Mouse (Mus musculus): ENCODE measurements around the gene Nlrc5. TPM values are rescaled to one million over a fixed set of nuclear protein-coding genes. Genes with fewer than 3 reads are reported as not detected.

Nlrc5 gene
- total RNA-seq, 2 experiments from 2014 or later = 0.55 to 1.3 TPM

DNA sequence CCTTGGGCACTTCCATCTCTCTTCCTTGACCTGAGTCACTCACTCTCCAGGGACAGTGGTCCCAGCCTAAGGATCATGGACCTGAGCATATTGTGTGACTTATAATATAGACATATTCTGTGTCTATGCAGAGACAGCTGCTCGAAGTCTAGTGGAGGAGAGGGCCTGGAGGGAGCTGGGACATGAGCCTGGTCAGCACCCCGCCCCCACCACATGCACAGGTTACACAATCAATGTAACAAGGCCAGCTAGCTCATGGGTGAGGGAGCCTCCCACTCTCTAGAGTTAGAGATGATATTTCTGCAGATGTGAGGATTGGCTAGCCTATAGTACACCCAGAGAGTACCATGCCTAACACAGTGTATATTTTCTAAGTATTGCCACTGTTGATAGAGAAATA, 36.6 kb downstream of the Nlrc5 start:
- DNase-seq = no peak

DNA sequence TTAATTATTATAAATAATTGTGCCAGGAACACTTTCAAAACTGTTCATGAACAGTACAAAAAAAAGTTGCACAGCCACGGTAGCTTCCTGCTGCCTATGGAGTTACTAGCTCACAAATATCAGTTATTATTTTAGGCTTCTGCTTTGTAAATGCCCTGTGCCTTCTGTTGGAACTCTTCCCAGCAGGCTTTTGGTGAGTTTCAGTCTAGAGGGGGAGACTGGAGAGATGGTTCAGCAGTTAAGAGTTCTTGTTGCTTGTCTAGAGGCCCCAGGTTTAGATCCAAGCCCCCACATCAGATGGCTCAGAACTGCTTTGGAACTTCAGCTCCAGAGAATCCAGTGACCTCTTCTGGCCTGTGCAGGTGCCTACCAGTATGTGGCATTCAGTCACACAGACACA, 37.1 kb downstream of the Nlrc5 start:
- DNase-seq = no peak

DNA sequence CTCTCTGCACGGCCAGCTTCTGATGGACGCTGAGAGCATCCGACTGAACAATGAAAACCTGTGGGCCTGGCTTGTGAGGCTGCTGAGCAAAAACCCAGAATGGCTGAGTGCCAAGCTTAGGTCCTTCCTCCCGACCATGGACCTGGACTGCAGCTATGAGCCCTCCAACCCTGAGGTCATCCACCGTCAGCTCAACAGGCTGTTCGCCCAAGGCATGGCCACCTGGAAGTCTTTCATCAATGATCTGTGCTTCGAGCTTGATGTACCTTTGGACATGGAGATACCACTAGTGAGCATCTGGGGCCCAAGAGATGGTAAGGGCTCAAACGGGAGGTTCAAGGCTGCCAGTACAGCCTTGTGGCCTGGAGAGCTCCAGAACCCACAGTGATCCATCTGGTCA, 38.6 kb downstream of the Nlrc5 start:
- DNase-seq = no peak

DNA sequence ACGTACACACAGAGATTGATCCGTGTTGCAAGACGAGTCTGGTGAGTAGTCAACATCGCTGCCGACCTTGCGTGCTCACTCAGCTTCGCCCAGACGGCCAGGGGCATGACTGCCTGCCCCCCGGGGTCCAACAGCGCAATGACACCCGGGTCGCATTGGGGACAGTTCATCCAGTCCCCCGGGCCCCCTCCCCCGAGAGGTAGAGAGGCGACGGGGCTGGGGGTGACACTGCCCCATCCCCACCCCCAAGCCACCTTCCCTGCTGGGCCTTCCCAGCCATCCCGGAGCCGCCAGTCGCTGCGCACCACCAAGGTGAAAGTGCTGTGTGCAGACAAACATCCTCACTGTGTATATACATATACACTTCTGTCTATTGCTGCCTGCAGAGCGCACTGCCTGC, 39.3 kb downstream of the Nlrc5 start:
- no peak for DNase-seq

DNA sequence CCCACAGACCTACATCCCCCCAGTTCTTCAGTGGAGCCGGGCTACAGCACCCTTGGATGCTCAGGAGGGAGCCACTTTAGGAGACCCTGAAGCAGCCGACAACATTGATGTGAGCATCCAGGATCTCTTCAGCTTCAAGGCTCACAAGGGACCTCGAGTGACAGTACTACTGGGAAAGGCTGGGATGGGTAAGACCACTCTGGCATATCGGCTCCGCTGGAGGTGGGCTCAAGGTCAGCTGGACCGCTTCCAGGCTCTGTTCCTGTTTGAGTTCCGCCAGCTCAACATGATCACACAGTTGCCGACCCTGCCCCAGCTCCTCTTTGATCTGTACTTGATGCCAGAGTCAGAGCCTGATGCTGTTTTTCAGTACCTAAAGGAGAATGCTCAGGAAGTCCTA, 41.6 kb downstream of the Nlrc5 start:
- no peak for DNase-seq

DNA sequence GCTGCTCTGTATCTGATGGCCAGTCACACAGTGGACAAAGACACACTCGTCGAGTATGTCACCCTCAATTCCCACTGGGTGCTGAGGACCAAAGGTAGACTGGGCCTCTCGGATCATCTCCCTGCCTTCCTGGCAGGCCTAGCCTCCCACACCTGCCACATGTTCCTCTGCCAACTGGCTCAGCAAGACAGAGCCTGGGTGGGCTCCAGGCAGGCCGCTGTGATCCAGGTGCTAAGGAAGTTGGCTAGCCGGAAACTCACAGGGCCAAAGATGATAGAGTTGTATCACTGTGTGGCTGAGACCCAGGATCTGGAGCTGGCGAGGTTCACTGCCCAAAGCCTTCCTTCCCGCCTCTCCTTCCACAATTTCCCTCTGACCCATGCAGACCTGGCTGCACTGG, 42.7 kb downstream of the Nlrc5 start:
- DNase-seq = no peak

DNA sequence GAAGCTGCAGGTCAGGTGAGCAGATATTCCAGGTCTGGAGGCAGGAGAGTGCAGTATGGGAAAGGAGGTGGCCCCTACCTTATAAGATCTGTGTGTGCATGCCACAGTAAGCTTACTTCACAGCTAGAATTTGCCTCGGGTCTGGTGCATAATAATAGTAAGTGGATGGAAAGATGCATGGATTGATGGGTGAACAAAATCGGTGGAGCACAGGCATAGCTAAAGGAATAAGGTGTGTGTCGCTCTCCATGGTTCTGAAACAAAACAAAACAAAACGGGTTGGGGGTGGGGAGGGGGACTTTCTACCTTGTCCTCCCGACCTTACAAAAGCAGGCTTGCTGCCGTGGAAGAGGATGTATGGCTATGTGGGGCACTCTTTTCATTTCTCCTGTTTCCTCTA, 47.9 kb downstream of the Nlrc5 start:
- no peak for DNase-seq

DNA sequence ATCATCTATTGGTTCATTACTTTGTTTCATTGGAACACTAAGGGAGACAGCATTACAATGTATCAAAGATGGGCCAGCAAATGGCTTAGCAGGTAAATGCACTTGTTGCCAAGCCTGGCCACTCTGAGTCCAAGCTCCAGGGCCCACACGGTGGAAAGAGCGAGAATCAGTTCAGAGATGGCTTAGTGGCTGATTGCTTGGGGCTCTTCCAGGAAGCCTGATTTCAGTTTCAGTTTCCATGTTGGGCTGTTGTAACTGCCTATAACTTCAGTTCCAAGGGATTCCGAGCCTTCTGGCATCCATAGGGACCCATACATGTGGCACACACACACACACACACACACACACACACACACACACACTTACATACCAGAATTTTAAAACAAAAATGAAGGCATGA, 51.1 kb downstream of the Nlrc5 start:
- DNase-seq = no peak

DNA sequence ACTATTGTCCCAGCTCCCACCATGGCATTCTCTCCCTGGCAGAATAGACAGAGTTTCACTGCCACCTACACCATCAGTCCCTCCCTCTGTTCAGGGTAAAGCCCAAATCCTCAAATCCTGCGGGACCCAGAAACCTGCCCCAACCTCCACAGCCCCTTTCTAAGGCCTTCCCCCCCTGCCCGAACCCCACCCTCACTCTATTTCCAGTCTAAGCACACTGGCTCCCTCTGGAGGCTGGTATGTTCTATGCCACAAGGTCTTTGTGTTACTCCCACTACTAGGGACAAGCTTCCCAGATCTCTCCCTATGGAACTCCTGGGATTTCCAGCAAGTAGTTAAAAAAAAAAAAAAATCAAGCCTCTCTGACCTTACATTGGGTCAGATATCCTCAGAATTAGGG, 51.7 kb downstream of the Nlrc5 start:
- no peak for DNase-seq

DNA sequence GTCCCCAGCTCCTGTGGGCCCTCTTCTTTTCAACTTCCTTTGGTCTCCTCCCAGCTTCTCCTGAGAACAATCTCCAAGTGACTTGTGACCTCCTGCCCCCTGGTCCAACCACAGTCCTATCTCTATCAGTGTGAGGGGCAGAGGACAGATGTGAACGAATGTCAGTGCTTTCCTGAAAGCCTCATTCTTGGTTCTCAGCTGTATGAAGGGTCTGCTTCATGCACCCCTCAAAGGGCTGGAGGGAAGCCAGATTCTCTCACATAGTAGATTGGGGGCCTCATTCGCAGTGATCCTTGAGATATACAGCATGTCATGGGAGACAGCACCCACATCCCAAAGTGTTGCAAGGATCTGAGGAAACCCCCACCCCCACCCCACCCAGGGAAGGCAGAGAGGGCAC, 53.9 kb downstream of the Nlrc5 start:
- no peak for DNase-seq

DNA sequence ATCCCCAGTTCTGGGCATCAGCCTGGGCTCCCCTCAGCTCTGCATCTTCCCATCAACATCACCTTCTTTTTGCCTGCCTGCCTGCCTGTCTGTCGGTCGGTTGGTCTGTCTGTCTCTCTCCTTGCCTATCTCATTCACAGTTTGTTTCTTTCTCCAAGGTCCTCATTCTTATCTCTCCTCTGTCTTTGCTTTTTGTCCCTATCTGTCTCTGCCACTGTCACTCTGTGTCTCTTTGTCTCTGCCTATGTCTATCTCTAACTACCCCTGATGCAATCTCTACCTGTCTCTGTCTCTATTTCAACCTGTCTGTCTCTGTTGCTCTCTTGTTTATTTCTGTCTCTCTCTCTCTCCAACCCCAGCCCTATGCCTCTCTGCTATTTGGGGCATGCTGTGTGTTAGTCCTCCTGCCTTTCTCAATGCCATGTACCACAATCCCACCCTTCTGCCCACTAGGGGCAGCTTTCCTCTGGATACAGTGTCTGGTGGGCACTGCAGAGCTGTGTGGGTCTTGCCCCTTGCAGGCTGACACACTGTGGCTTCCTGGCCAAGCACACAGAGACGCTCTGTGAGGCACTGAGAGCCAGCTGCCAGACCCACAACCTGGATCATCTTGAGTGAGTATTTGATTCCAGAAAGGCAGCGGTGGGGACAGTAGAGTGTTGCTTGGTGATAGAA, 55.8 kb downstream of the Nlrc5 start:
- DNase-seq = no peak

DNA sequence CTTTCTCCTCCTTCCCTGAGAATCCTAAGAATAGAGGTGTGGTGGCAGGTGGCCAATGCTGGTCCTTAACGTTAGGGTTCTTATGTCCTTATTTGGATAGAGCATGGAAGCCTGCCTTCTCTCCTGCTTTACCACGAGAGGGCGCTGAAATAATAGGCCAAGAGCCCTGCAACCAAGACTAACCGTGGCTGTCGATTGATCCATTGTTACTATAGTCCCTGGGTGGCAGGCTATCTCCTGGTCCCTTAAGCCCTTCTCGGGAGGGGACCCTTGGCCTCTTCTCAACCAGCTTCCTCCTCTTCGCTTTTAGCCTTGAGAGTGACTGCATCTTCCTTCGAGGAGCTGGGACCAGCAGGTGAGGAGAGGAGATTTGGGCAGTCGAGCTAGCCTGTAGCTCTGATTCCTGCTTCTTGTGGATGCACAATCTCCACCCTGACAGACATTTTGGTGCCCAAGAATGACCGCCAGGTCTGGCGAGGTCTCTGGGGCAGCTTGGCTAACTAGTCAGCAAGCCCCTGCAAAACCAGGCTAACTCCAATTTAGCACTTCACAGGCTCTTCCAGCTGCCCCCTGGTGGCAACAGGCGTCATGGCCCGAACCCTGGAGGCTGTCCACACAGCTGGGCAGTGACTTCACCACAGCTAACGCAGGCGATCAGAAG, 58.0 kb downstream of the Nlrc5 start:
- DNase-seq = peak; percentile 60 to 69

DNA sequence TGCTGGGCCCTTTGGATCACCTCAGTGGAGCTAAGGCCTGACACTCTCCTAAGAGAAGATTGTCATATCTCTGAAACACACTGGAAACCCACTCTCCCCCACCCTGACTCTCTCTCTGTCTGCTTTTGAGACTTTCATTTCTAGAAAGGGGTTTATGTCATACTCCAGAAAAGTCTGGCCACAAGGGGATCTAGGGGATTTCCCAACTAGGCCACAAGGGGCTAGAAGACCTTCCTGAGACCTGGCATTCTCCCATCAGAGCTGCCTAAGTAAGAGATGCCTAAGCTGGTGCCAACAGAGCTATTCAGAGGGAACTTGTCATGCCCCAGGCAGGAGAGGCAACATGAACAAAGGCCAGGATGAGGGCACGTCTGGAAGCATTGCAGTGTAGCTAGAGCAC, 59.1 kb downstream of the Nlrc5 start:
- no peak for DNase-seq

DNA sequence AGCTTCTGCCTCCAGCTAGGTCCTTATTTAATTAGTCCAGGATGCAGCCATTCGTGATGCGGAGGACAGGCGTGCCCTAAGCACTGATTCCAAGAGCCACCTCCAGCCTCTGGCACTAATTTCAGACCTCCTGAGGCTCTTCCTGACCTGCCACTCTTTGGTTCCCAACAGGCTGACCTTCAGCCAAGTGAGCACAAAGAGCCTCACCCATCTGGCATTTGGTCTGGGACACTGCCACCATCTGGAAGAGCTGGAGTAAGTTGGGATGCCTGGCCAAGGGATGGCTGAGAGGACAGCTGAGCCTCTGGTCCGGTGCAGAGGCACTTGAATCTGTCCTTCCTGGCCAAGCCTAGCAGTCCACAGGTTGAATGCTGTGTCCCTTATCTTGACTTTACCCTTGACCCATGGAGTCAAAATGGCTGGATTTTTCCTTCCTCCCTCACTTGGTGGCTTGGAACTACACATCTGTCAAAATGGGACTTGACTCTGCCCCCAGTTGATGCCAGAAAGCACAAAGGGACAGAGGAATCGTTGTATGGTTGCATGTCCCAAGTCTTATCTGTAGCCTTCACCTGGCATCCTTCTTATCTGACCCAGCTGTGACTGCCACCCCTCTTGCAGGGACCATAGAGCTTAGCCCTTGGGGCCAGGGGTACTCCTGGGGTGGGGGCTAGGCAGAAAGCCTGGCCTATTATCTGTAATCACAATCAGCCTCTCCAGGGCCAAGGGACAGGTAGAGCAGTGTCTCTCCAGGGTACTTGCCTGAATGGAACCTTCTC, 81.5 kb downstream of the Nlrc5 start:
- DNase-seq = no peak

DNA sequence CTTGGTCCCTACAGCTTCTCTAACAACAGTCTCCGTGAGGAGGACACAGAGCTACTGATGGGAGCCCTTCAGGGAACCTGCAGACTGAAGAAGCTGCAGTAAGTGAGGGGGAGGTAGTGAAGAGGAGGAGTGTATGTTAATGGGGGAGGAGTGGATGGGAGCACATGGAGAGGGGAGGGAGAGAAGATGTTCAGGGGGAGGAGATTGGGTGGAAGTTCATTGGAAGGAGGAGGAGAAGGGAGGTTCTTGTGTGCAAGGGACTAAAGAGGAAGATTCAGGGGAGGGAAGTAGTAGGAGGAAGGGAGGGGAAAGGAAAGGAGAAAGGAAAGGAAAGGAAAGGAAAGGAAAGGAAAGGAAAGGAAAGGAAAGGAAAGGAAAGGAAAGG, 82.0 kb downstream of the Nlrc5 start:
- DNase-seq = no peak

DNA sequence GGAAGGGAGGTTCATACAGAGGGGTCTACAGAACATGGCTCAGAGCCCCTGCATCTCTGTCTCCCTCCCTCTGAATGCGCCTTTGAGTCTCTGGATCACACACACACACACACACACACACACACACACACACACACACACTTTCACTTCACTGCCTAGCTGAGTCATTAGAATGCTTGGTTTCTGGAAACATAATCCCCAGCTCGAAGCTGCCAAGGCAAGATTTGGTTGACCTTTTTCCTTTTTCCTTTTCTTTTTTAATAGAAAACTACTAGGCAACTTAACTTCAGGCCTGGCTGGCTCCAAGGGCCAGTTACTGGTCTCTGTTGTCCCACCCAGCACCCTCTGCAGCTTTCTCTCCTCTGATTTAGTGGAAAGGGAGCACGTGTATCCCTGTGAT, 82.6 kb downstream of the Nlrc5 start:
- DNase-seq = no peak

DNA sequence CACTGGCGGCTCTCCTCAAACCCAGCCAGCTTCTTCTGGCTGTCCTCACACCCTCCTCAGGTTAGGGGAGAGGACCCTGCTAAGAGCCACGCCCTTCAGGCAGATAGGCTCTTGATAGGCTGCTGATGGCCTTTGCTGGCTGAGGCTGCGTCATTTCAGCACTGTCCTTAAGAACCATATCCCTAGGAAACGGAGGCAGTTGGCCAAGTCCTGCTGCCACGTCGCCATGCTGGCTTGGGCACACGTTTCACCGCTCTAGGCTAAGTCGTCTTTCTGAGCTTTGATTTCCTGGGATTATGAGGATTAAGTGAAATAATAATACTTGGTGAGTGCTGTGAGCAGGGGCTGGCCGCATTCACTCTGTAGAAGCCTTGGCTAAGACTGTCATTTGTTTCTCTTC, 84.2 kb downstream of the Nlrc5 start:
- DNase-seq = no peak

DNA sequence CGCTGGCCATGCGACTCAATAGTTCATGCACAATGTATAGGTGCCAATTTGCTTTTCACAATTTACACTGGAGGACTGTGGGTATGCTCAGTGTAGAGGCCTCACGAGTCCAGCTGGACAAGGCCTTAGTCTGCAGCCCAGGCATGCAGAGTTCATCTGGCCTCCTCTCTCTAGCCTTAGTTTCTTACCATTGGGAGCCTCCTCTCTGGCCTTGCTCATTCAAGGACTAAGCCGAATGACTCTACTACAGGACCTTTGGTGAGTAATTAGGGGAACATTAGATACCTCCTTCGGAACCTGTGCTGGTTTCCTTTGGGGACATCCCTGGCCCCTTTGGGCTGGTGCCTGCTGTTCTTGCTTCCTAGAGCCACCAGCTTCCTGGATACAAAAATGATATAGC, 84.9 kb downstream of the Nlrc5 start:
- no peak for DNase-seq

DNA sequence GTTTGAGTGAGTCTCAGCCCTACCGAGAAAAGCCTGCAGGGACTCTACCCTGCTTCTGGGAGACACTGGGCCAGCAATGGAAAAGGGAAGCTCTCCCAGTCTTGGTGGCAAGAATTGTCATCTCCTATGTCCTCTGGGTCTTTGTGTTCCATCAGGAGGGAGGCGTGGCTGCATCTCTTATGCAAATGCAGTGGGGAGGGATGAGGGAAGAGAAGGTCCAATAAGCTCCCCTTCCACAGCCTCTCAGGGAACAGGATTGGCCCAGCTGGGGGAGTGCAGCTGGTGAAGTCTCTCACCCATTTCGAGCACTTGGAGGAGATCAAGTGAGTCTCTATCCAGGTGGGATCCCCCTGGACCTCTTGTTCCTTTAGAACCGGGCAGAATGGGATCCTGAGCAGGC, 87.3 kb downstream of the Nlrc5 start:
- no peak for DNase-seq

DNA sequence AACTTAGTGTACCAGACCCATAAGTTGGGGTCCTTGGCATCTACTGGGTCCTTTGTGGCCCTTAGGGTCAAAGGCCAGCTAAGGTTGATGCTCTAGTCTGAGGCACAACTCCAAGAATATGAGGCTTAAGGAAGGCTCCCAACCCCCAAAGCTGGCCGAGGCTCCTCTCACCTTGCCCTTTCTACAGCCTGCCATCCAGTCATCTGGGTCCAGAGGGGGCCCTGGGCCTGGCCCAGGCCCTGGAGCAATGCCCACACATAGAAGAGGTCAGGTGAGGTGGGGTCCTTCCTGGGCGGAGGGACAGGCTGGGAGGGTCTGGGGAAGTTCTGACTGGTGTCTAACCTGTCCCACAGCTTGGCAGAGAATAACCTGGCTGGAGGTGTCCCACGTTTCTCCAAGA, 88.3 kb downstream of the Nlrc5 start:
- no peak for DNase-seq

DNA sequence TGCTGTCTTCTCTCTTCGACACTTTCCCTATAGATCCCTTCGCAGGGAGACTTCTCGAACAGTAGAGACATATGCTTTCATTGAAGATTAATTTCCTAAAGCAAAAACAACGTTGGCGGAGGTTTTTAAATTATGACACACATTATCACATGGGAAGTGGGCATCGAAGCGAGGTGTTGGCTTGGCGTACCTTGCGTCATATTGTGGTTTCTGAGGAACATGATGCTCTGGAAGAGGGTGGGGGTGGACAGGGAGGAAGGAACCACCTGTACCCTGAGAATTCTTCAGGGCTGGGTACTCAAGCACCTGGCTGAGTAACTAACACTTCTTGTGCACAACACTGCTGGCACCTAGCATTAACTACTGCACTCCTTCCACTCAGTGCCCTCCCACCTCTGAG, 90.4 kb downstream of the Nlrc5 start:
- DNase-seq = no peak

DNA sequence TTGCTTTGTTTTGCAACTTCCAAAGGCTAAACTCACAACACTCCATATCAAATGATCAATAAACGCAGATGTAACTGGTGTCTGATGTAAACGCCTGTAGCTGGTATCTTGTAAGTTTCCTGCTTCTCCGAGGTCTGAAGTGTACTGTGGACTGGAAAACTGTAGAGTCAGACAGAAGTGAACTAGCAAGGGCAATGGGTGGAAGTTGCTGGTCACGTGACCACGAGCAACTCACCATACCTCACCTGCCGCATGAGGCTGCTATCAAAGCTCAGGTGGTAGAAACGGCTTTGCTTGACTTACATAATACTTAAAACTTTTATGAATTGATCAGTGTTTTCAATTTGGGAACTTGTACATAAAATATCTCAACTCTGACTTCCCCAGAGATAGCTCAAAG, 93.0 kb downstream of the Nlrc5 start:
- DNase-seq = no peak

DNA sequence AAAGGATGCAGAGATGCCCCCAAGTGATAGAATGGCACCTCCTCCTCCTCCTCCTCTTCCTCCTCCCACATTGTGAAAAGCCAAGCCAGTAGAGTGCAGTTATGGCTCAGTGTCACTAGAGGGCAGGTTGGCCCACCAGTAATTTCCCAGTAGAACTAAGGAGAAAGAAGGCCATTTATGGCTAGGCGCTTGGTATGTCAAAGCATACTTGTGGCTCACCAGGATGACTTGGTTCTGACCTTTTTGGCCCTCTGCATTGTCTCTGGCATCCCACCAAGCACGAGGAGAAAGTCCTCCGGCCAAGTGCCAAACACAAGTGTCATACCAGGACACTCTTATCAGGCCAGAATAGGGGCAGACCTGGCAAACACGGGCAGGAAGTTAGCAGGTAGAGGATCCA, 94.1 kb downstream of the Nlrc5 start:
- DNase-seq = peak; percentile 60 to 75

DNA sequence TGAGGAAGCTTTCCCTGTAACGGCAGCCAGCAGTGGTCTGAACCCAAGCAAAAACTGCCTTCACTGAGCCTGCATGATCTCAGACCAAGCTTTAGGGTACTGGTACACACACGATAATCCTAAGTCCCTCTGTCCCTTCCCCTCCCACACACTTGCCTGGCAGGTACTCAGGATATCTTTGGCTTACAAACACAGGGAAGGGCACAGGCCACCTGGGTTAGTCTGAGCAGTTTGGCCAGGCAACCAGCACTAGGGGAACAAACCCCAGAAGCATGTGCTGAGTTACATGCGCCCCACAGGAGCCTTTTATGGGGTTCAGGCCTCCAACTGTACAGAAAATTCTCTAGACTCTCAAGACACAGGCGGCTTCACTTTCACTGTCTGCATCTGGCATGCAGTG, 95.7 kb downstream of the Nlrc5 start:
- DNase-seq = no peak

Measured in layer of hippocampus, postnatal 36 days (tissue).